Mouse (Mus musculus): Measurements from ENCODE around the gene Slc27a3.

DNA sequence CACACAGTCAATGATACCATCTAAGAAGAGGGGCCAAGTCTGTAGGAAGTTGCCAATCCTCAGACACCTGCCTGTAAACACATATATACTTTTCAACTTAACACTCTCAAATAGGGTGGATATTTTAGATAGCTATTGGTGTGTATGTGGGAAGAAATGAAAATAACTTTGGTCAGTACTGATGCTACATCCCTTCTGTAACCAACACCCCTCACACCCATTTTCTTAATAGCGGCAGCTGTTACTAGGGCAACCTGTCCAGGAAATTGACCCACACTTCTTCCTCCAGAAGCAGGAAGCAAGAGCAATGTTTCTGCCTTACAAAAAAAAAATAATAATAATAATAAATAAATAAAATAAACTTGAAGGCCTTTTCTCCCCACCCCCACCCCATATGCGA lies 42.6 kb upstream of the Slc27a3 start:
- no peak for TF ChIP-seq BHLHE40 (IDR thresholded peaks at IDR 0.05; ENCODE audit: borderline replicate concordance, low read depth, low read length)
- TF ChIP-seq CTCF (IDR thresholded peaks at IDR 0.05 in 2 of 3, conservative IDR thresholded peaks at IDR 0.05 in 1 of 3; ENCODE audit: control insufficient read depth in 1 of 3, insufficient read depth in 1 of 3, low read depth in 2 of 3, low read length in 3 of 3, poor library complexity in 1 of 3, severe bottlenecking in 1 of 3) = no peak
- no peak for TF ChIP-seq MEF2A (IDR thresholded peaks at IDR 0.05; ENCODE audit: extremely low read depth, insufficient replicate concordance, low read depth, low read length, poor library complexity, severe bottlenecking)
- no peak for TF ChIP-seq EP300 (IDR thresholded peaks at IDR 0.05; ENCODE audit: low read depth in 1 of 2, low read length in 2 of 2)
- TF ChIP-seq POLR2A (IDR thresholded peaks at IDR 0.05; ENCODE audit: control insufficient read depth in 1 of 2, insufficient read depth in 1 of 2, low read depth in 1 of 2, low read length in 2 of 2, poor library complexity in 1 of 2) = no peak
- no peak for TF ChIP-seq MYC (IDR thresholded peaks at IDR 0.05; ENCODE audit: low read depth, low read length)
- no peak for TF ChIP-seq JUND (IDR thresholded peaks at IDR 0.05; ENCODE audit: low read depth, low read length)
- no peak for TF ChIP-seq TBP (IDR thresholded peaks at IDR 0.05; ENCODE audit: low read depth, low read length)
- TF ChIP-seq E2F4 (IDR thresholded peaks at IDR 0.05; ENCODE audit: borderline replicate concordance, low read depth, low read length) = no peak
- no peak for TF ChIP-seq MYB (IDR thresholded peaks at IDR 0.05; ENCODE audit: low read depth, low read length)
- no peak for TF ChIP-seq USF2 (IDR thresholded peaks at IDR 0.05; ENCODE audit: borderline replicate concordance in 1 of 2, insufficient read depth in 1 of 2, low read depth in 1 of 2, low read length in 2 of 2)
- TF ChIP-seq ZKSCAN1 (IDR thresholded peaks at IDR 0.05; ENCODE audit: low read depth, low read length) = no peak
- TF ChIP-seq USF1 (IDR thresholded peaks at IDR 0.05; ENCODE audit: low read depth, low read length) = no peak
